Mouse (Mus musculus) WW6 (cell line): ENCODE data around the gene Csf2rb.
A peak's percentile ranks its signal among the peaks of the same experiment; 100 is the strongest.
"Not testable (repeated sequence)": the region's sequence is repeated elsewhere in the genome, so short reads cannot be mapped to it uniquely, and the experiment has no call there.

Source experiments
- DNase-seq: peaks from one replicate; pipeline ENCODE4 v3.0.0-alpha.2; 2013; ENCODE audit warnings: low read depth, low spot score

Gene Csf2rb

GRCm38 (mm10) chr15:78327753-78328341, 2.3 kb downstream of the Csf2rb start:
- not testable (repeated sequence) for DNase-seq

GRCm38 (mm10) chr15:78328520-78329097, 3.1 kb downstream of the Csf2rb start:
- no peak for DNase-seq

GRCm38 (mm10) chr15:78329972-78330371, 4.4 kb downstream of the Csf2rb start:
- not testable (repeated sequence) for DNase-seq

DNA sequence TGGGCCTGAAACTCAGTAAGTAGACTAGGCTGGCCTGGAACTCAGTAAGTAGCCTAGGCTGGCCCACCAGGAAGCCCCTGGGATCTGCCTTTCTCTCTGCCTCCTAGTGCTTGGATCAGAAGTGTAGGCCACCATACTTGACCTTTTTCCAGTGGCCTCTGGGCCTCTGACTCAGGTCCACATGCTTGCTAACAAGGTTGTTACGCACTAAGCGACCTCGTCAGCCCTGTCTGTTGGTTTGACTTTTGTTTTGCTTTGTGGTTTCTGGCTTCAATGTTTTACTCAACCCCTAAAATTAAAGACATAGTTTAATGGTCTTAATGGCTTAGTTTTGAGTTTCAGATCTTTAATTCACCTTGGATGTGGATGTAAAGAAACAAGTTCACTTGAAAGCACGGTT, 5.2 kb downstream of the Csf2rb start:
- no peak for DNase-seq

GRCm38 (mm10) chr15:78331523-78332340, 6.2 kb downstream of the Csf2rb start:
- no peak for DNase-seq

DNA sequence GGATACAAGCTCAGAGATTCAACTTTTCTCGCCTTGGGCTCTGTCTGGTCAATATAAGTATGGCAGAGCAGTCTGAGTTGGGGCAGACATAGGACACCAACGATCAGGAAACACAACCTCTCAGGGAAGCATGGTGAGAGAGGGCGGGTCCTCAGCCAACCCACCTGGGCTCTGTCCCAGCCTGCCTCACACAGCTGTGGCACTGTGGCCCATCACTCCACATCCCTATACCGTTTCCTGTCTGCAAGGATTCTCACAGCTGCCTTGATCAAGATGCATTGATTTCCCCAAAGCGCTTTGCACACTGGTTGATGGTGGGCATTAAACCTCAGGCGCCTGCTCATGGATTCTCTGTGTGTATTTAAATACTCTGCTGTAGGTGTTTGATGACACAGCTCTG, 7.4 kb downstream of the Csf2rb start:
- DNase-seq: no peak

GRCm38 (mm10) chr15:78334380-78334779, 8.8 kb downstream of the Csf2rb start:
- no peak for DNase-seq

DNA sequence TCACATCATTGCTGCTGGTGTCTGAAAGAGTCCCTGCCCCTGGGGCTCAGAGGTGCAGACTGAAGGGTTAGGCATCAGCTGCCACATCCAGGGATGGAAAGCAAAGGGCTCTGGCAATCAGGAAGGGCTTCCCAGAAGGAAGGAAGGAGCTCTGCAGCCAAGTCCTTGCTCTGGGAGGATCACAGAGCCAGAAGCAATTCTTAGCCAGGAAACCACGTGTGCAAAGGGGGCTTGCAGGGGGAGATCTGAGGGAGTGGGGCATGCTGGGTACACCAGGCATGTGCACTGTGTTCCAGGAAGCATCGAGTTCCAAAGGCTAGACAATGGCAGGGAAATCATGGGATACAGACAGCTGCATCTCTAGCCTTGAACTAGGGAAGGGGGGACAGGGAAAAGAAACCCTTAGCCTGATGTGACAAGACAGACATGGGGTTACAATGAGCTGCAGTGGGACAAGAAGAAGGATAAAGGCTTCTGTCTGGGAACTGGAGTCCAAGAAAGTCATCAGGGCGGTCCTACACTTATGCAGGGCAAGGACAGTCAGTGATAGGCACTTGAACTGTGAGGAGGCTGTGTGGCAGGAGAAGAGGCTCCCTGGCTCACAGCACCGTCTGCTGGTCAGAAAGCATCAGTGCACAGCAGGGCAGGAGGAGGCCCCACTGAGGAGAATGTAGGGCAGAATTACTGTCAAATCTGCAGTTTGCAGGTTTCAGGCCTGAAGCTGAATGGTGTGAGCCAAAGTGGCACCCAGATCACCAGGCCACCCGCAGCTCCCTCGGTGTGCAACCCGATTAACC, 14.3 kb downstream of the Csf2rb start:
- DNase-seq: not testable (repeated sequence)

DNA sequence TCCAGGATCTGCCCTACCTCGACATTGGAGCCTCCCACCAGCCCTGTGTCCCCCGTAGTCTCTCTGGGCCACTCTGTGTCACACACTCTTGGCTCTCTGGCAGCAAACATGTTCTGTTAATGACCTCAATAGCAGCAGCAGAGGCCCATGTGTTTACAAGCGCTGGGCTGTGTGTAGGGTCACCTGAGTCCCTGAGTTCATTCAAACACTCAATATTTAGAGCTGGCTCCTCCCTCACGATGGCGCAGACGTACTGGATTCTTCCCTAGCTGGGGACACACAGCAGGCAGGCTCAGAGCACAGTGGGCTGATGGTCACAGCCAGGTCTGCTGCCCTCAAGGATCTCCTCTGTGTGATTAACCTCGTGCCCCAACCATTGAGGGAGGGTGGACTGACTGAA, 15.4 kb downstream of the Csf2rb start:
- not testable (repeated sequence) for DNase-seq

DNA sequence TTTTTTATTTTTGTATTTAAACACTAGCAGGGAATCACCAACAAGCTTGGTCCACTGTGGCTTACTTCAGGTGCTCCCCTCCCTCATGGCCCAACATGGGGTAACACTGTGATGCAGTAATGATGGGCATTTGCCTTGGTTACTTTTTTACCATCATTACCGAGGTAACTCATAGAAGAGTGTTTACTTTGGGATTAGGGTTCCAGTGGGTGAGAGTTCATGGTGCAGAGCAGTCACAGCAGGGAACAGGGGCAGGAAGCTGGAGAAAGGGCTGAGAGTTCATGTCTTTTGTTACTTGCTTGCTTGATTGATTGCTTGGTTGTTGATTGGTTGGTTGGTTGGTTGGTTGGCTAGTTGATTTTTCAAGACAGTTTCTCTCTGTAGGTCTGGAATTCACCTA, 18.1 kb downstream of the Csf2rb start:
- no peak for DNase-seq

GRCm38 (mm10) chr15:78344567-78344966, 19.0 kb downstream of the Csf2rb start:
- DNase-seq: no peak

DNA sequence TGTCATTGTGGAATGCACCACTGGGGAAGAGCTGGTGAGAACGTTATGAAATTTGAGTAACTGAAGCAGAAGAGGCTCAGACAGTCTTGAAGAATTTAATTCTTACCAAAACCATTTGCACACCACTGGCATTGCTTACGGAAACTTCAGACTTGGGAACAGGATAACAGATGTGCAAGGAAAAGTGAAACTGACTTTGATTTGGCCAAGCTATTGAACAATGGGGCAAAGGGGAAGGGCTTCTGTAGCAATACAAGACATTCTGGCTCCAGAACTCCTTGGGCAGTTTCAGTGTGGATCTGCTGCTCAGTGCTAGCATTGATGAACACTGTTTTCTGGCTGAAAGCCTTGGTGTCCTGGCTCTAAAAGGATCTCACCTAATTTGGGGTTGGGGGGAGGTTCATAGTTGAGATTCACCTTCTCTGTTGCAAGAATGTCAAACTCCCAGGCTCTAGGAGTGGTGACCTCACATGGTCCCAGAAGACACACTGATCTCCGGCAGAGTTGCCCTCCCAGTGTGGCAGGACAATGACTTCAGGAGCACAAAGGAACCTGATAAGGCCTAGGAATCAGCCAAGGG, 26.1 kb downstream of the Csf2rb start:
- DNase-seq: no peak

DNA sequence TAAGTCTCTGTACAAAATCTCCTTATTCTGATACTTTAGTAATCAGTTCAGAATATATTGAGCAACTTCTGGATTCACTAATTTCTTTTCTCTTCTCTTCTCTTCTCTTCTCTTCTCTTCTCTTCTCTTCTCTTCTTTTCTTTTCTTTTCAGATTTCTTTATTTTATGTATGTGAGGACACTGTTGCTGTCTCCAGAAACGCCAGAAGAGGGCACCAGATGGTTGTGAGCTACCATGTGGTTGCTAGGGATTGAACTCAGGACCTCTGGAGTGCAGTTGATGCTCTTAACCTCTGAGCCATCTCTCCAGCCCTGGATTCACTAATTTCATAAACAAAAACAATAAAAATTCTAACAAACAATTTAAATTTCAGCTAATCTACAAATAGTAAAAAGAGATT, 29.4 kb downstream of the Csf2rb start:
- DNase-seq: no peak

GRCm38 (mm10) chr15:78355548-78355947, 30.0 kb downstream of the Csf2rb start:
- DNase-seq: no peak

DNA sequence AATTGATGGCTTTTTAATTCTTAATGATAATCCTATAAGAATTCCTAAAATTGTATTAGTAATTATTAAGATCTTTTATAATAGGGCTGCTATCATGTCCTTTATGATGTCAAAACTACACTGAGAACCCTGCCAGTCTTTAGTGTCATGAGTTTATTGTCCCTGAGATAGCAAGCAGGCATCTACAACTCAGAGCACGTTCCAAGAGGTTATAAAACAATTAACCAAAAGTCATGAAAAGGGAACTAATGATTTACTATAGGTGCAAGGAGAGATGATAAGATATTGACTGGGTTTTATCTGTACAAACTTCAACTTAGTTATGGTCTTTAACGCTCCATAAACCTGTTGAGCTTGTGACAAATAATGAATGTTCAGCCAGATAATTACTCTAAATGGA, 40.4 kb downstream of the Csf2rb start:
- DNase-seq: no peak

DNA sequence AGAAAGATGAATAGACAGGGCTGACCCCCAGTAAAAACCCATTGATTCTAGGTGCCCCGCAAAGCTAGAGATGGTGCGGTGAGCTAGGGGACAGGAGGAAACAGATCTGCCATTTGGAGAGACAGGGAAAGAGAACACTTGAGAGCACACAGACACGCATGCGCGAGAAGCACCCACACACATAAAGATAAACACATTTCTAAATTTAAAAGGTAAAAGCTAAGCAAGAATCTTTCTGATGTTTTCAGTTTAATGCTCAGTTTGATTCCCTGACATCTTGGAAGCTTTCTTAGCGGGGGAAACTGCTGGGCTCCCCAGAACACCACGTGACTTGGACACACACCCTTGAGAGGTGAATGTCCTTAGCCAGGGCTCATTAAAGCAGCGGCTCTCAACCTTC, 41.3 kb downstream of the Csf2rb start:
- DNase-seq: no peak

DNA sequence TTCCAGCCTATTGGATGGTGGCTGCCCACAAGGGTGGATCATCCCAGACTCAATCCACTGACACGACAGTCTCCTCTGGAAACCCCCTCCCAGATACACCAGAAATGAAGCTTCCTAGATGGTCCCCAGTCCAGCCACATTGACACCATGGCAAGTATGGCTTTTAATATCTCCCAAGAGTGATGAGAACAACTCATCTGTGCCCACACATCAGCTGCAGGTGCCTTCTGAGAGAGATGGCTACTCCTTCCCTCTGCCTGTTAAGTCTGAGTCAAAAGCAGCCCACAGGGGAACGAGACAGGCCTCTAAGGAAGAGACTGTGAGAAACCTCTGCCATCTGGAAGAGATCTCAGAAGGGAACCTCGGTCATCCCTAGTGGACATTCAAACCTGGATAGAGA, 42.3 kb downstream of the Csf2rb start:
- no peak for DNase-seq

GRCm38 (mm10) chr15:78368926-78369346, 43.4 kb downstream of the Csf2rb start:
- DNase-seq: peak; percentile 14

DNA sequence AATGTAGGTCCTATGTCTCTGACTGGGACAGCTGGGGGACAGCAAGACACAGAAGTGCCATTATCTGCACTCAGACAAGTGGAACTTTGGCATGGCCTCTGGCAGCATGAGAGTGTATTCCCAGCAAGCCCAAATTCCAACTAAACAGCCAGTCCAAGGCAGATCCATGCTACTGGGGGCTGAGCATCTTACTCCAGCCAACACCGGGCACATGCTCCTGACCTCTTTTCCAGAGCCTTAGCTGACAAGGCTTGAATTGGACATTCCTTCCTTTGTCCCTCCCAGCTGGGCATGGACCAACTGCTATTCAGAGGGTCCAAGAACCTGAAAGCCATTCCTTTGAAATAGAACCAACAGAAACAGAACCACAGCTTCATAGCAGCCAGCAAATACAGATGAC, 44.1 kb downstream of the Csf2rb start:
- no peak for DNase-seq

DNA sequence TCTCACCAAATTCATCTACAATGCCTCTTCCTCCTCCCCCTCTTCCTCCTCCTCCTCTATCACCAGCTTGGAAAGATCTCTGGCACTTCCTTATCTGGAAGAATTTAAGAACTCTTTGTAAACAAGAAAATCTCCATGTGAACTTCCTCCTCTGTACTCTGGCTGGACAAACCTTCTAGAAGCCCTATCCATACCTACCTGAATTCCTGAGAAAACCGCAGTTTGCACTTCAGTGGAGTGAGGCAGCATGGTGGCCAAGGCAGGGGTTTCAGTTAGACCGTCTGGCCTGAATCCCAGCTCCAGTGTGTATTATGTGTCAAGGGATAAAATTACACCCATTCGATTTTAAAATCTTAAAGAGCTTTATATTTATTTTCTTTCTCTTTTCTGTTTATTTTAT, 47.2 kb downstream of the Csf2rb start:
- no peak for DNase-seq

DNA sequence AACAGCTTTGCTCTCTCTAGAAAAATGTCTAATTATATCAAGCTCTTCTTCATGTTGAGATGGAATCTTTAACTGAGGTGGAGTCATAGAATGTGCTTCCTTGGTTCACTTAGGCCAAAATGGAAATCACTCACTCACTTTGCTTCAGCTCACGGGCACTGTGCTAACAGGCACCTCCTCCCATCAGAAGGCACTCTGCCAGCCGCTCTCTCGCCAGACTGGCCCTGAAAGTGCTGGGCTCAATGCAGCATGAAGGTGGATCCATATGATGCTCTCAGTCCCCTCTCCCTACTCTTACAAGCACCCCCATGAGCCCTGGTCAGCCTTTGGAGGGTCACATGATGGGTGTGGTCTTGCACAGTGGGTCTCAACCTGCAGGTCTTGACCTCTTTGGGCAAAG, 48.7 kb downstream of the Csf2rb start:
- no peak for DNase-seq

GRCm38 (mm10) chr15:78377859-78378258, 52.3 kb downstream of the Csf2rb start:
- no peak for DNase-seq
